Mouse (Mus musculus) midbrain, postnatal 0 days (tissue): ENCODE data around the gene Coa4. TPM values are rescaled to one million over a fixed set of nuclear protein-coding genes. Genes with fewer than 3 reads are reported as not detected.
A peak's percentile ranks its signal among the peaks of the same experiment; 100 is the strongest.

Experiments
- ATAC-seq: fragments of 200-750 bp; cut with Nextera tagmentation; 2 replicates; pipeline ENCODE4 v1.8.0; 2017; ENCODE audit warnings: moderate number of reproducible peaks, mild to moderate bottlenecking, moderate TSS enrichment, moderate library complexity; ENCODE audit not compliant: low FRiP score
- DNase-seq: peaks from one replicate; pipeline ENCODE4 v3.0.0-alpha.2; 2015; ENCODE audit warnings: low spot score
- H3K27ac ChIP-seq: fragments of 300-500 bp; sonication (generic); 2 replicates; pipeline ENCODE4 v1.5.1; 2014; ENCODE audit warnings: low read depth, mild to moderate bottlenecking, low read length, mixed read lengths
- H3K27me3 ChIP-seq: fragments of 300-500 bp; sonication (generic); 2 replicates; pipeline ENCODE4 v1.6.1; 2014; ENCODE audit warnings: low read length, control low read depth, mixed read lengths; ENCODE audit not compliant: insufficient read depth
- H3K36me3 ChIP-seq: fragments of 300-500 bp; sonication (generic); 2 replicates; pipeline ENCODE4 v1.6.1; 2014; ENCODE audit warnings: low read length, control low read depth, mixed read lengths; ENCODE audit not compliant: insufficient read depth
- H3K4me1 ChIP-seq: fragments of 300-500 bp; sonication (generic); 2 replicates; pipeline ENCODE4 v1.6.1; 2014; ENCODE audit warnings: mild to moderate bottlenecking, control low read depth, antibody characterized with exemption, low read length, mixed read lengths; ENCODE audit not compliant: insufficient read depth
- H3K4me2 ChIP-seq: fragments of 300-500 bp; sonication (generic); 2 replicates; pipeline ENCODE4 v1.6.1; 2014; ENCODE audit warnings: low read depth, mild to moderate bottlenecking, low read length, mixed read lengths; ENCODE audit not compliant: poor library complexity, severe bottlenecking
- H3K4me3 ChIP-seq: fragments of 300-500 bp; sonication (generic); 2 replicates; pipeline ENCODE4 v1.5.1; 2014; ENCODE audit warnings: low read depth, mild to moderate bottlenecking, low read length, moderate library complexity
- H3K9ac ChIP-seq: fragments of 300-500 bp; sonication (generic); replicated peaks from 2 replicates; pipeline ENCODE4 v1.6.1; 2014; ENCODE audit warnings: mild to moderate bottlenecking, low read length, moderate library complexity, mixed read lengths; ENCODE audit not compliant: poor library complexity, severe bottlenecking
- H3K9me3 ChIP-seq: fragments of 300-500 bp; sonication (generic); 2 replicates; pipeline ENCODE4 v1.6.1; 2016; ENCODE audit warnings: low read length, control low read depth
- CTCF ChIP-seq: IDR thresholded peaks from 2 replicates; pipeline ENCODE4 v1.5.1; 2016; ENCODE audit warnings: antibody characterized with exemption, mild to moderate bottlenecking
- WGBS: fragments of 180-500 bp; shearing (Covaris S2); extraction: QIAGEN DNeasy Blood & Tissue Kit; methylation state at CpG from one replicate; pipeline ENCODE4 v1.1.7; 2014; 5-methylcytosine and 5-hydroxymethylcytosine counted together
- polyA plus RNA-seq: library from polyadenylated mRNA; unstranded; fragments of >200 nt; fragmentation: Nextera tagmentation; extraction: Ambion mirVana; gene quantifications from 2 replicates; pipeline ENCODE4 v1.2.1, GENCODE M21; 2015
- total RNA-seq: library from RNA; depleted of rRNA; stranded (reverse); fragments of >200 nt; gene quantifications from 2 replicates; pipeline ENCODE4 v1.2.3, GENCODE M21; 2014

Gene Coa4
- total and polyA plus RNA-seq, 2 experiments from 2014 or later: 3.9 to 6.5 TPM

DNA sequence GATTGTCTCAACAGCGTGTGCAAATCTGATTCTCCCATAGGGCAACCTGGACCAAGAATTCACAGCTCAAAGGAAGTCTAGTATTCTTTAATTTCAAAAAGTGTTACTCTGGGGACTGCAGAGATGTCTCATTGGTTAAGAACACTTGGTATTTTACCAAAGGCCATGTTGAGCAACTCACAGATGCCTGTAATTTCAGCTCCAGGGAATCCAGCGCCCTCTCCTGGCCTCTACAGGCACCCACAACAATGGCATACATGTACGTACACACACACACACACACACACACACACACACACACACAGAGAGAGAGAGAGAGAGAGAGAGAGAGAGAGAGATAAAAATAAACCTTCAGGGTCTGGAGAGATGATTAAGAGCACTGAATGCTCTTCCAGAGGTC, 14.6 kb upstream of the Coa4 start:
- H3K36me3 ChIP-seq: no peaks in the 10 kb centered on the region
- ATAC-seq (no peak), DNase-seq (no peak)
- H3K4me1 ChIP-seq: no peaks in the 10 kb centered on the region
- H3K9ac ChIP-seq: no peak overlapping the region
- H3K9me3 ChIP-seq: no peaks in the 10 kb centered on the region
- H3K4me3 ChIP-seq: no peak overlapping the region
- no peak overlapping the region for H3K27ac ChIP-seq
- WGBS: 84% methylated on average over 3 of the region's 3 CpGs
- no peaks in the 10 kb centered on the region for H3K27me3 ChIP-seq
- H3K4me2 ChIP-seq: no peak overlapping the region
- TF ChIP-seq CTCF: 0 out of 2 replicates have a peak, but pooled peaks have one; percentile 4

DNA sequence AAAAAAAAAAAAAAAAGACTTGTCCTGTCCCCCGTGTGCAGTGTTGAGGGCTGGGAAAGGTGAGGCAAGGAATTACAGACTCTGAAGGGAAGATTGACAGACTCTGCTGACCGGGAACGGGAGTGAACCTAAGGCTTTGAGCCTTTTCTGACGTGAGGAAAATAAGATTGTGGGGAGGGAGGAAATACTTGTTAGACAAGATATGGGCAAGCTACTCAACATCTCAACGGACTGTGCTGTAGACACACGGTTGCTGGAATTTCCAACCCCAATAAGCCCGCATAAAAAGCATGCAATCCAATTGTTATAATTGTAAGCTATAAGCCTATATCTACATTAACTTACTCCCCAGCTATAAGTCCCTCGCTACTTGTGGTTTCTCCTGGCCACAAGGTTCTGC, 12.2 kb upstream of the Coa4 start:
- DNase-seq: no peak
- Histone ChIP-seq H3K4me3 (no peak overlapping the region), H3K4me2 (no peak overlapping the region), H3K27me3 (no peaks in the 10 kb centered on the region), H3K4me1 (no peaks in the 10 kb centered on the region), H3K36me3 (no peaks in the 10 kb centered on the region), H3K9ac (no peak overlapping the region), H3K9me3 (no peaks in the 10 kb centered on the region), H3K27ac (no peak overlapping the region)
- WGBS: 79% methylated on average over 8 of the region's 8 CpGs
- ATAC-seq: no peak
- TF ChIP-seq CTCF: no peak

DNA sequence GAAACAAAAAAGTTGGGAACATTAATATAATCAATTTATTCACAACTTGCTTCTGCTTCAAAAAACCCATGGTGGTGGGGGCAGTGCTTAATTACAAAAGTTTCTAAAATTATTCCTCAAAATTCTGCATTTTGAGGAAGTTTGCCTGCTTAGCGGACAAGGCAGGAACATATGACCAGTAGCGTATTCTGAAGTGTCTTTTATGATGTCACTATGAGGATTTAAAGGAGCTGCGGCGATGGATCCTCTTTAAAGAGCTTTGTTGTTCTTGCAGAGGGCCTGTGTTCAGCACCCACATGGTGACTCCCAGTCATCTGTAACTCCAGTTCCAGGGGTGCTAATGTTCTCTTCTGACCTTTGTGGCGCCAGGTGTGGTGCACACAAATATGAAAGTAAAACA, 6.1 kb upstream of the Coa4 start:
- H3K9me3 ChIP-seq: no peaks in the 10 kb centered on the region
- no peaks in the 10 kb centered on the region for H3K27me3 ChIP-seq
- H3K36me3 ChIP-seq: no peaks in the 10 kb centered on the region
- H3K4me1 ChIP-seq: no peaks in the 10 kb centered on the region
- ATAC-seq: no peak
- TF ChIP-seq CTCF: no peak
- no peak overlapping the region for H3K9ac ChIP-seq
- no peak overlapping the region for H3K27ac ChIP-seq
- WGBS: 90% methylated on average over 5 of the region's 5 CpGs
- no peak for DNase-seq
- H3K4me3 ChIP-seq: no peak overlapping the region
- H3K4me2 ChIP-seq: no peak overlapping the region

- no peaks in the 10 kb centered on the region for H3K27me3 ChIP-seq
- DNase-seq (no peak), ATAC-seq (no peak)
- no peaks in the 10 kb centered on the region; the same call in 1 of the 2 replicates for H3K4me1 ChIP-seq
- H3K4me2 ChIP-seq: no peak overlapping the region
- no peaks in the 10 kb centered on the region for H3K36me3 ChIP-seq
- 68% methylated on average over 2 of the region's 2 CpGs for WGBS
- H3K9me3 ChIP-seq: no peaks in the 10 kb centered on the region
- no peak for TF ChIP-seq CTCF
- no peak overlapping the region for H3K4me3 ChIP-seq
- H3K9ac ChIP-seq: no peak overlapping the region
- H3K27ac ChIP-seq: no peak overlapping the region
Observed at GRCm38 (mm10) chr7:100533503-100533902, 3.4 kb upstream of the Coa4 start.

DNA sequence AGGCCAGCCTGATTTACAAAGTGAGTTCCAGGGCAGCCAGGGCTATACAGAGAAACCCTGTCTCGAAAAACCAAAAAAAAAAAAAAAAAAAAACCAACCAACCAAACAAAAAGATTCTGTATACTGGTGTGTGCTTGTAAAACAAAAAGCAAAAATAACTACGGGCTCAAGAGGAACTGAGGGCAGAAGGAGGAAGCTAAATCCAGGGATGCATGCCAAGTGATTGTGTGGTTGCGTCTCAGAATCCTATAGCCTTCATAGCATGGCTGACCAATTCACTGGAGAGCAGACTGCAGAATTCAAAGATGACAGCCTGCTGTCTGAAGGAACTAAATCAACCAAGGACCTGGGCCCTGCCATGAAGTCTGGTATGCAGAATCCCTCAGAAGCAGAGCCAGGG, 2.7 kb upstream of the Coa4 start:
- WGBS: 75% methylated on average over 3 of the region's 3 CpGs
- Histone ChIP-seq H3K9me3 (no peaks in the 10 kb centered on the region), H3K27ac (no peak overlapping the region), H3K36me3 (peaks cover 2% of the 10 kb centered on the region; the same call in 1 of the 2 replicates), H3K4me1 (no peaks in the 10 kb centered on the region; the same call in 1 of the 2 replicates), H3K9ac (no peak overlapping the region), H3K4me3 (no peak overlapping the region), H3K4me2 (no peak overlapping the region), H3K27me3 (no peaks in the 10 kb centered on the region)
- no peak for TF ChIP-seq CTCF
- ATAC-seq: no peak
- DNase-seq: no peak

GRCm38 (mm10) chr7:100535831-100536230, 1.0 kb upstream of the Coa4 start:
- H3K4me2 ChIP-seq: no peak overlapping the region
- no peak overlapping the region for H3K9ac ChIP-seq
- DNase-seq: no peak
- 77% methylated on average over 2 of the region's 2 CpGs for WGBS
- peaks cover 10% of the 10 kb centered on the region; the same call in 1 of the 2 replicates for H3K36me3 ChIP-seq
- TF ChIP-seq CTCF: no peak
- H3K27me3 ChIP-seq: no peaks in the 10 kb centered on the region
- H3K27ac ChIP-seq: no peak overlapping the region
- H3K4me3 ChIP-seq: no peak overlapping the region
- ATAC-seq: no peak
- no peaks in the 10 kb centered on the region for H3K9me3 ChIP-seq
- H3K4me1 ChIP-seq: no peaks in the 10 kb centered on the region; the same call in 1 of the 2 replicates
